Mouse (Mus musculus) MEL (cell line): ENCODE data around the gene Tfpt.
A peak's percentile ranks its signal among the peaks of the same experiment; 100 is the strongest.

Experiments used
- CTCF ChIP-seq, 3 experiments: IDR thresholded peaks in 2 of 3; conservative IDR thresholded peaks in 1 of 3; 2 replicates each; pipeline ENCODE4 v1.5.1; 2011 to 2012; ENCODE audit warnings: low read length in 3 of 3, low read depth in 2 of 3, mild to moderate bottlenecking in 2 of 3, improper control_type of control experiment in 1 of 3, inconsistent platforms in 1 of 3, mixed read lengths in 1 of 3, moderate library complexity in 1 of 3; ENCODE audit not compliant: control insufficient read depth in 1 of 3, insufficient read depth in 1 of 3, poor library complexity in 1 of 3, severe bottlenecking in 1 of 3
- ETS1 ChIP-seq: IDR thresholded peaks from 2 replicates; pipeline ENCODE4 v1.6.1; 2012; ENCODE audit warnings: low read depth, mild to moderate bottlenecking, inconsistent platforms, low read length, improper control_type of control experiment, moderate library complexity
- POLR2A ChIP-seq, 2 experiments: IDR thresholded peaks; 2 replicates each; pipeline ENCODE4 v1.6.1; 2011 to 2012; ENCODE audit warnings: low read length in 2 of 2, mild to moderate bottlenecking in 2 of 2, control low read depth in 1 of 2, improper control_type of control experiment in 1 of 2, low read depth in 1 of 2, moderate library complexity in 1 of 2; ENCODE audit not compliant: control insufficient read depth in 1 of 2, insufficient read depth in 1 of 2, poor library complexity in 1 of 2

DNA sequence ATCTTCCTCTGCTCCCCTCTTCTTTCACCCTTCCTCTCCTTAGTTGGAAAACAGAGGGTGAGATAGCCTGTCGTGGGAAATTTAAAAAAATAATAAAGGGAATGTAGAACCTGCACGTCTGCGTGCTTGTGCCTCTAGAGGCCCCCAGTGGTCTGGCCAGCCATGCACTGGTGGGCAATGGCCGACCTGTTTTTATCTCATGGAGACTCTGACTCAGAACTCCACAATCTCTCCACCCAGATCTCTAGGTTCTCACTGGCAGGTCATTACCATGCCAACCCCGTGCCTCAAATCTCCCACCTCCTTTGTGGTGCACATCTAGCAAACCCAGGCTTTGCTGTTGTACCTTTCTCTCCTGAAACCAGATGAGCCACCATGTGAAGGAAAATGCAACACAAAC is 35.0 kb downstream of the Tfpt start:
- TF ChIP-seq POLR2A (IDR thresholded peaks at IDR 0.05; ENCODE audit: control insufficient read depth in 1 of 2, insufficient read depth in 1 of 2, low read depth in 1 of 2, low read length in 2 of 2, poor library complexity in 1 of 2) (no peak), CTCF (IDR thresholded peaks at IDR 0.05 in 2 of 3, conservative IDR thresholded peaks at IDR 0.05 in 1 of 3; ENCODE audit: control insufficient read depth in 1 of 3, insufficient read depth in 1 of 3, low read depth in 2 of 3, low read length in 3 of 3, poor library complexity in 1 of 3, severe bottlenecking in 1 of 3) (peak in 2 of 3 experiments; percentile 4 to 29; a peak in 2 of 6 replicates), ETS1 (no peak)
